Mouse (Mus musculus) intestine, embryonic 14.5 days (tissue): ENCODE measurements at regions not wholly inside any gene's neighbourhood (a gene's known extent, or its start where the extent isn't known, plus 50 kb on each side); places are given as distances from the start of the nearest gene placed in this dataset.
A peak's percentile ranks its signal among the peaks of the same experiment; 100 is the strongest.

Source experiments
- ATAC-seq: fragments of 200-750 bp; cut with Nextera tagmentation; replicated peaks from 2 replicates; pipeline ENCODE4 v1.8.0; 2017; ENCODE audit warnings: low read depth, moderate number of reproducible peaks, moderate TSS enrichment, moderate library complexity; ENCODE audit not compliant: low FRiP score, low TSS enrichment
- DNase-seq: peaks from one replicate; pipeline ENCODE4 v3.0.0-alpha.2; 2018; ENCODE audit warnings: low spot score
- H3K27ac ChIP-seq: fragments of 300-500 bp; sonication (generic); 2 replicates; pipeline ENCODE4 v1.5.1; 2014; ENCODE audit warnings: low read depth, mild to moderate bottlenecking, control low read depth
- H3K27me3 ChIP-seq: fragments of 300-500 bp; sonication (generic); replicated peaks from 2 replicates; pipeline ENCODE4 v1.6.1; 2014; ENCODE audit warnings: low read length, control low read depth; ENCODE audit not compliant: control insufficient read depth, insufficient read depth
- H3K36me3 ChIP-seq: fragments of 300-500 bp; sonication (generic); 2 replicates; pipeline ENCODE4 v1.6.1; 2014; ENCODE audit warnings: low read length, control low read depth; ENCODE audit not compliant: control insufficient read depth, insufficient read depth
- H3K4me1 ChIP-seq: fragments of 300-500 bp; sonication (generic); replicated peaks from 2 replicates; pipeline ENCODE4 v1.6.1; 2014; ENCODE audit warnings: low read length, control low read depth, mixed read lengths; ENCODE audit not compliant: control insufficient read depth, insufficient read depth
- H3K4me2 ChIP-seq: fragments of 300-500 bp; sonication (generic); 2 replicates; pipeline ENCODE4 v1.6.1; 2014; ENCODE audit warnings: low read length
- H3K4me3 ChIP-seq: fragments of 300-500 bp; sonication (generic); 2 replicates; pipeline ENCODE4 v1.5.1; 2014; ENCODE audit warnings: low read depth, low read length, control low read depth, mixed read lengths
- H3K9ac ChIP-seq: fragments of 300-500 bp; sonication (generic); 2 replicates; pipeline ENCODE4 v1.6.1; 2014; ENCODE audit warnings: mild to moderate bottlenecking, low read length
- H3K9me3 ChIP-seq: fragments of 300-500 bp; sonication (generic); 2 replicates; pipeline ENCODE4 v1.6.1; 2016; ENCODE audit warnings: low read length, control low read depth; ENCODE audit not compliant: control insufficient read depth
- WGBS: fragments of 180-500 bp; shearing (Covaris S2); extraction: QIAGEN DNeasy Blood & Tissue Kit; methylation state at CpG from one replicate; pipeline ENCODE4 v1.1.7; 2014; 5-methylcytosine and 5-hydroxymethylcytosine counted together

DNA sequence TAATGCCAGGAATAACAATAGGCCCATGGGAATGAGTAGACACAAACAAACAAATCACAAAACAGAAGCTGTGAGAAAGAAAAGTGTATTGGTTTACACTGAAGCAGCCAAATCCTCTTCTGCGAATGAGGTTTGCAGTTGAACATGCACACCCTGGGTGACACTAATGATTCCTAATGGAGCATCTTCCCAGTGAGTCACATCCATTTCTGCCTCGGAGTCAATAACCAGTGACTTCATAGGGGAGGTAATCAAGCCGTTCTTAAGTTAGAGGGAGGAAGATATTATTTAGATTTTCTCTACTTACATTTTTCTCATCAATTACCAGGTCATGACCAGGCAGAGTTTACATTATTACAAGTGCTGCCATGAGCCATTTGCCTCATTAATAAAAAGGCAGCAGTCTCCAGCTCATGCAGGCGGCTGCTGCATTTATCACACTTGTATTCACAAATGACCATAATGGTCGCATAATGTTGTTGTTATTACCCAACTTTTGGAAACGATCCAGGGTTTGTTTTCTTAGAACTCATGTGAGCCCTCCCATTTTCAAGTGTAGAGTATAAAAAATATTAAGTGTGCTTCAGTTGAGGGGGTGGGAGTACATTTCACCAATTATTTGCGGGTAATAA is 112.6 kb upstream of the B3gat2 start:
- Histone ChIP-seq H3K27me3 (0 out of 2 replicates have a peak, but pooled peaks cover 4% of the 10 kb centered on the region), H3K9me3 (no peaks in the 10 kb centered on the region), H3K27ac (no peak overlapping the region), H3K4me3 (no peak overlapping the region), H3K36me3 (no peaks in the 10 kb centered on the region), H3K9ac (no peak overlapping the region), H3K4me2 (no peak overlapping the region), H3K4me1 (peaks cover 3% of the 10 kb centered on the region; the same call in 1 of the 2 replicates)
- no peak for ATAC-seq
- no peak for DNase-seq
- 45% methylated on average over 7 of the region's 7 CpGs for WGBS

- H3K4me2 ChIP-seq, result no peak overlapping the region
- peaks cover 3% of the 10 kb centered on the region; the same call in 1 of the 2 replicates for H3K4me1 ChIP-seq
- H3K4me3 ChIP-seq, result no peak overlapping the region
- H3K27ac ChIP-seq, result no peak overlapping the region
- no peaks in the 10 kb centered on the region for H3K9me3 ChIP-seq
- no peak overlapping the region for H3K9ac ChIP-seq
- ATAC-seq (no peak), DNase-seq (no peak)
- H3K27me3 ChIP-seq, result 0 out of 2 replicates have a peak, but pooled peaks cover 4% of the 10 kb centered on the region
- 72% methylated on average over 4 of the region's 4 CpGs for WGBS
- no peaks in the 10 kb centered on the region for H3K36me3 ChIP-seq
Measured at GRCm38 (mm10) chr1:23649886-23650285, 111.7 kb upstream of the B3gat2 start.

DNA sequence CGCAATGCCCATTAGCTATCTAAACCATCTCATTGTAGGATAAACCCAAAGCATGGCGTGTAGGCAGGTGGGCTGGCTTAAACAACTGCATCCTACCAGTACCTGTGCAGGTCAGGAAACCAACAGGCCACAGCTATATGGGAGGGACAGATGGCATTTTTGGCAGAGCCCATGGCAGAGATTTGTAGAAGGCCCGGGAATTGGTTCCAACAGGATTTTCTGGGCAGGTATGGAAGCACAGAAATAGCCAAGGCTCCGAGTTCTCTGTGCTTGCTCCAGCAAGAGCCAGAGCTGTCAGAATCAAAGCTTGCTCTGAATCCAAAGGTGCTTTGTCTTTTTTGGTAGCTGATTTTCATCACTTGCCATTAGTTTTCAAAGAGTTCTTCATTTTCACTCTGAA is 107.9 kb upstream of the B3gat2 start:
- Histone ChIP-seq H3K9ac (no peak overlapping the region), H3K4me1 (peaks cover 3% of the 10 kb centered on the region; the same call in 1 of the 2 replicates), H3K4me2 (no peak overlapping the region), H3K36me3 (no peaks in the 10 kb centered on the region), H3K27me3 (0 out of 2 replicates have a peak, but pooled peaks cover 4% of the 10 kb centered on the region), H3K9me3 (no peaks in the 10 kb centered on the region), H3K27ac (no peak overlapping the region), H3K4me3 (no peak overlapping the region)
- DNase-seq, result no peak
- 87% methylated on average over 4 of the region's 4 CpGs for WGBS
- ATAC-seq, result no peak

GRCm38 (mm10) chr1:23655768-23656167 is 105.8 kb upstream of the B3gat2 start:
- Histone ChIP-seq H3K27me3 (0 out of 2 replicates have a peak, but pooled peaks cover 4% of the 10 kb centered on the region), H3K4me1 (no peaks in the 10 kb centered on the region), H3K9me3 (no peaks in the 10 kb centered on the region), H3K4me3 (no peak overlapping the region), H3K36me3 (no peaks in the 10 kb centered on the region), H3K27ac (no peak overlapping the region), H3K4me2 (no peak overlapping the region), H3K9ac (no peak overlapping the region)
- DNase-seq, result no peak
- ATAC-seq, result no peak
- 97% methylated on average over 1 of the region's 1 CpGs for WGBS

DNA sequence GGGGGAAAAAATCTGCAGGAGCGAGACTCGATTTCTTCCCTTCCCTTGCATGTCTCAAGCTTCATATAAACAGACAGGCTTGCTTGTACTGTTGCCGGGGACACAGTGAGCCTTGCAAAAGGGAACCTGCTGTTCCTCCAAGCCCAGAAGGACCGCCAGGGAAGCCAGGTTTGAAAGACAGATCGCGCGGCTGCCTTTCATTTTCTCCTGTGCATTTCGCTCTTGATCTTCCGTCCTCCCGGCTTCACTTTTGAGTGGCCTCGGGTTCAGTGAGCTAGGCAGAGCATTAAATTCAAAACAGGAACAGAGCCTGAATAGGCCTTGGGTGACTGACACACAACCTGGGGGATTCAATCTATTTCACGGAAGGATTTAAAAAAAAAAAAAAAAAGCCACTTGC is 105.3 kb upstream of the B3gat2 start:
- Histone ChIP-seq H3K36me3 (no peaks in the 10 kb centered on the region), H3K27ac (no peak overlapping the region), H3K4me1 (no peaks in the 10 kb centered on the region), H3K9ac (no peak overlapping the region), H3K27me3 (0 out of 2 replicates have a peak, but pooled peaks cover 4% of the 10 kb centered on the region), H3K9me3 (no peaks in the 10 kb centered on the region), H3K4me3 (no peak overlapping the region), H3K4me2 (peak overlapping the region; percentile 14; the same call in 1 of the 2 replicates)
- ATAC-seq (no peak), DNase-seq (no peak)
- 50% methylated on average over 12 of the region's 12 CpGs for WGBS

DNA sequence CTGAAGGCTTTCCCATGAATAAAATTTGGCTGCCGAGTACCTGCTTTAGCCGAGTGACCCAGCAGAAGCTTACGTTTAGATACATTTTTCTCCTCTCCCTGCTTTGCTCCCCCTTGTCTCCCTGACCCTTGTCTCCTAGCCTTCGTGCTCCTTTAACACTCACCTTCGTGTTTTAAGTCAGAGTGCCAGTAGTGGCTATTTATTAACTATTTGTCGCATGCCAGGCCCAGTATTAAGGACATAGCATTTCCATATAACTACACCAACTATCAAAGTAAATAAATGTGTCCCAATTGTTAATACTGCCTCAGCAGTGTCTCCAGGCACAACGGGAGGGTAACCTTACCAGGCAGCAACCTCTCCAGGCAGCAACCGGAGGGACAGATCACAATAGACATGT is 104.8 kb upstream of the B3gat2 start:
- Histone ChIP-seq H3K9ac (no peak overlapping the region), H3K4me2 (peak overlapping the region; percentile 14; the same call in 1 of the 2 replicates), H3K27ac (no peak overlapping the region), H3K27me3 (0 out of 2 replicates have a peak, but pooled peaks cover 4% of the 10 kb centered on the region), H3K9me3 (no peaks in the 10 kb centered on the region), H3K4me1 (no peaks in the 10 kb centered on the region), H3K4me3 (no peak overlapping the region), H3K36me3 (no peaks in the 10 kb centered on the region)
- WGBS, result 61% methylated on average over 8 of the region's 8 CpGs
- ATAC-seq (no peak), DNase-seq (no peak)

DNA sequence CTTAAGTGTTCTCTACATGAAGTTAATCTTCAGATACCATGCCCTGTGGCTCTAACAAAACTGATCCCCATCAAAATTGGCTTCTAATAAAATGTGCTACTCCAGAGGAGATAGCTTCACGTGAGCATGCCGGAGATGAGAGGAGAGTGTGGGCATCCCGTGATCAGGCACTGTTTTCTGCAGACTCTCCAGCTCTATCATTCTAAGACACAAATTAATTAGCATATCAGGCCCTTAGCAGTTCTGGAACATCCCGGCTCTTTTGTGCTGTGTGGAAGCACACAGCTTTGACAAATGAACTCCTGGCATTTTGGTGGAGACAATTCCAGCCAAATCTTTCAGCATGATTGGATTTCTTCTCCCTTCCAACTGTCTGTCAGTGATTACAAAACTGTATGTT is 91.0 kb upstream of the B3gat2 start:
- H3K4me3 ChIP-seq, result no peak overlapping the region
- H3K36me3 ChIP-seq, result no peaks in the 10 kb centered on the region
- H3K27me3 ChIP-seq, result no peaks in the 10 kb centered on the region
- 82% methylated on average over 4 of the region's 4 CpGs for WGBS
- H3K27ac ChIP-seq, result no peak overlapping the region
- H3K4me2 ChIP-seq, result no peak overlapping the region
- no peaks in the 10 kb centered on the region for H3K4me1 ChIP-seq
- no peak for DNase-seq
- no peak overlapping the region for H3K9ac ChIP-seq
- H3K9me3 ChIP-seq, result no peaks in the 10 kb centered on the region
- ATAC-seq, result no peak

GRCm38 (mm10) chr1:23674357-23674756 is 87.2 kb upstream of the B3gat2 start:
- no peaks in the 10 kb centered on the region for H3K36me3 ChIP-seq
- H3K4me2 ChIP-seq, result no peak overlapping the region
- H3K27ac ChIP-seq, result no peak overlapping the region
- no peaks in the 10 kb centered on the region for H3K9me3 ChIP-seq
- no peak for ATAC-seq
- no peak overlapping the region for H3K9ac ChIP-seq
- no peaks in the 10 kb centered on the region for H3K4me1 ChIP-seq
- H3K27me3 ChIP-seq, result no peaks in the 10 kb centered on the region
- WGBS, result 94% methylated on average over 6 of the region's 6 CpGs
- H3K4me3 ChIP-seq, result no peak overlapping the region
- no peak for DNase-seq

DNA sequence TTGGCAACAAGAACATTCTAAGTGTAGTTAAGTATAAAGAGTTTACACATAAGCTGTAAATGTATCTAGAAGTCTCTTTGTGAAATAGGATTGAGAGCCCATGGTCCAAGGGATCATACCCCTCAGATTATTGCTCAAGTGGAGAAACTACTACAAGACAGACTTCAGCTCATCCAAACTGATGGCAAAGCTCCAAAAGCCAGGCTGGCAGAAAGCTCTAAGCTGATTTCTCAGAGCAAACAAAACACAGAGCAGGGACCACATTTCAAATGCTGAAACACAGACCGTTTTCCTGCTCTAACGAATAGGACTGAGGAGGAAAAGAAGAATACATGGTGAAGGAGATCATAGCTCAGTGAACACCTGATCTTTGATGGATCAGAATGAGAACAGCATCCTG is 85.3 kb upstream of the B3gat2 start:
- Histone ChIP-seq H3K4me2 (no peak overlapping the region), H3K9ac (no peak overlapping the region), H3K36me3 (no peaks in the 10 kb centered on the region), H3K9me3 (no peaks in the 10 kb centered on the region), H3K4me3 (no peak overlapping the region), H3K27ac (no peak overlapping the region), H3K4me1 (no peaks in the 10 kb centered on the region), H3K27me3 (no peaks in the 10 kb centered on the region)
- 88% methylated on average over 2 of the region's 2 CpGs for WGBS
- no peak for DNase-seq
- ATAC-seq, result no peak
